Mouse (Mus musculus) erythroblast, embryonic 14.5 days (primary cell): Measurements from ENCODE around the gene Coq8a.

Experiments
- GATA1 ChIP-seq: IDR thresholded peaks from 2 replicates; pipeline ENCODE4 v1.6.1; 2012; ENCODE audit warnings: low read length, inconsistent platforms, mixed read lengths
- TAL1 ChIP-seq: IDR thresholded peaks from 3 replicates; pipeline ENCODE4 v1.6.1; 2012; ENCODE audit warnings: low read length, inconsistent platforms, mixed read lengths

DNA sequence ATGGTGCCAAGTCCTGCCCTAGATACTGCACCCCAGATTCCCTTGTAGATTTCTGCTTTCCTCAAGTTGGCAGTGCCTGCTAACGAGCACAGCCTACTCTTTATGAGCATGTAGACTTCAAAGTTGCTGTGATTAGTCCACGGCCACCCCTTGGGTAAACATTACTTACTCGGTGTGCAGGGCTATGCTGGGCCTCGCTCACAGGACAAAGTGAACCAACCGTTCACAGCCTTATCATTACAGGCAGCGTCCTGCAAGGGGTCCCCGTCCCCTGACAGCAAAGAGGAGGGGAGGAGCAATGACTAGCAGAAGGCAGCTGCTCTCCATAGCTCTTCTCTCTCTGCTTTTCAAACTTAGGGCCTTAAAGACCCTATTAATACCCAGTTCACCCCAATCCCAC lies 14.6 kb downstream of the Coq8a start:
- TF ChIP-seq GATA1 (no peak), TAL1 (no peak)
